Mouse (Mus musculus) layer of hippocampus, postnatal 25 days (tissue): ENCODE measurements at regions not wholly inside any gene's neighbourhood (a gene's known extent, or its start where the extent isn't known, plus 50 kb on each side); places are given as distances from the start of the nearest gene placed in this dataset.
A peak's percentile ranks its signal among the peaks of the same experiment; 100 is the strongest.

ENCODE experiments used
- DNase-seq, 2 experiments: peaks; one replicate each; pipeline ENCODE4 v3.0.0; 2022; ENCODE audit warnings: mixed read lengths in 2 of 2, low spot score in 1 of 2; ENCODE audit errors: extremely low spot score in 1 of 2

- no peak for DNase-seq
Measured at GRCm38 (mm10) chr1:13840309-13840622, 2252.9 kb downstream of the 4930444P10Rik start.

GRCm38 (mm10) chr1:13839619-13840308 is 2253.4 kb downstream of the 4930444P10Rik start:
- no peak for DNase-seq

GRCm38 (mm10) chr1:13834860-13835840 is 2258.0 kb downstream of the 4930444P10Rik start:
- no peak for DNase-seq

- no peak for DNase-seq
Measured at GRCm38 (mm10) chr1:13807786-13808185, 2285.3 kb downstream of the 4930444P10Rik start.

GRCm38 (mm10) chr1:13800460-13800859 is 2292.7 kb downstream of the 4930444P10Rik start:
- no peak for DNase-seq

GRCm38 (mm10) chr1:13798848-13799247 is 2294.3 kb downstream of the 4930444P10Rik start:
- no peak for DNase-seq

GRCm38 (mm10) chr1:13795196-13795595 is 2297.9 kb downstream of the 4930444P10Rik start:
- no peak for DNase-seq

- peak; percentile 77 to 90 for DNase-seq
Measured at GRCm38 (mm10) chr1:13789318-13790085, 2303.6 kb downstream of the 4930444P10Rik start.

- DNase-seq = no peak
Measured at GRCm38 (mm10) chr1:13787016-13787415, 2306.1 kb downstream of the 4930444P10Rik start.

- DNase-seq = peak in 1 of 2 experiments; percentile 11
Measured at GRCm38 (mm10) chr1:13784396-13784795, 2308.7 kb downstream of the 4930444P10Rik start.

- no peak for DNase-seq
Measured at GRCm38 (mm10) chr1:13782633-13783032, 2310.5 kb downstream of the 4930444P10Rik start.

GRCm38 (mm10) chr1:13772106-13772505 is 2321.0 kb downstream of the 4930444P10Rik start:
- DNase-seq = no peak

GRCm38 (mm10) chr1:13771014-13771463 is 2322.1 kb downstream of the 4930444P10Rik start:
- DNase-seq = no peak

GRCm38 (mm10) chr1:13752479-13752878 is 2338.6 kb downstream of the A830018L16Rik start:
- DNase-seq = no peak

- DNase-seq = no peak
Measured at GRCm38 (mm10) chr1:13751381-13751780, 2337.5 kb downstream of the A830018L16Rik start.
